Mouse (Mus musculus) gastrocnemius, adult 18-20 months (tissue): Measurements from ENCODE around the gene Nprl3. TPM values are rescaled to one million over a fixed set of nuclear protein-coding genes. Genes with fewer than 3 reads are reported as not detected.

Source experiments
- DNase-seq: peaks from one replicate; pipeline ENCODE4 v3.0.0; 2021; ENCODE audit warnings: low spot score
- total RNA-seq, 2 experiments: library from RNA; stranded (reverse); gene quantifications; 2 replicates each; pipeline ENCODE4 v1.2.3; 2021

Nprl3 gene
- total RNA-seq, 2 experiments from 2014 or later = 20.1 to 27.4 TPM

DNA sequence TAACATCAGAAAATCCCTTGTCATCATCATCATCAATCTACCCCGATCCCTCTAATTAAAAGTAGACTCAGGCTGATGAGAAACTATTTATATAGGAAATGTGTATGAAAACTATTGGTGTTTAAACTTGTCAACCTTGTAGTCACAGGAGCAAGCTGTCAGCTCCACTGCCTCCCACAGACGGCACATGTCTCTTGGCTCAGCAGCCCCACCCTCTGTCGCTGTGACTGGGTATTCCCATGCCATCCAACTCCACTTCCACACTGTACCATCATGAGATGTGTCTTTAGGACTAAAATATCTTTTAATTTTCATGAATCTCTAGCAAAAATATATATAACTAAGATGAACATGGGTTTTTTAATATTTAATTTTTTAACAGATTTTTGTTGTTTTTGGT lies 19.2 kb downstream of the Nprl3 start:
- no peak for DNase-seq

DNA sequence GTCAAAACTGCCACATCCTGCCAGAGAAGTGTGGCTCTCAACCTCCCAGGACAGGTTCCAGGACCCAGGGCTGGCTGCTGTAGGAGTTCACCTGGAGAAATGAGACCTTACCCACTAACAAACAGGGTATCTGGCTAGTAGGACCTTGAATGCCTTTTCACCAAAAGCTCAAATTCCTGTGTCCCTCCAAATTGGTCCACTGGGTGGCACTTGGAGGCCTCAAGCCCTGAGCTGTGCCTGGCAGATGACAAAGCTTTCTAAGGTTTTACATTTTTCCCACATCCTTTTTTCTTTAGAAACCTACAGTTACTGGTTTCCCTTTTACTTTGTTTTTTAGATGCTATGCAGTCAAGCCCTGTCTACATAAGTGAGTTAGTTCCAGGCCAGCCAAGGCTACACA lies 20.4 kb downstream of the Nprl3 start:
- DNase-seq = no peak

DNA sequence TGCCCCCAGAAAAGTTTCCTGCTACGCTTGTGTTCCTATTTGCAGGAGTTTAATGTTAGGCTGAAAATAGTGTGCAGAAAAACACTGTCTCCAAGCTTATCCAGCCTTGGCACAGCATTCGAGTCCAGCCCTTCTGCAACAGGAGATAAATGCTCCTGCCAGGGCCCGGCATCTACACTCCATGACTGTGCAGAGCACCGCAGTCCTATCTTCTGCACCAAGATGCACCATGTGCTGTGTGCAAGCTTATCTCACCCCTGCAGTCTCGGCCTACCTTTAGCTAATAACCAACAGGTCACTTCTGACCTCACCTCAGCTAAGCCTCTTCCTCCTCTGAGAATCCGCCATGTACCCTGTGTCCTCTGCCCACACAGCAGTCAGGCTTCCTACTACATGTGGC lies 21.9 kb downstream of the Nprl3 start:
- DNase-seq = no peak

DNA sequence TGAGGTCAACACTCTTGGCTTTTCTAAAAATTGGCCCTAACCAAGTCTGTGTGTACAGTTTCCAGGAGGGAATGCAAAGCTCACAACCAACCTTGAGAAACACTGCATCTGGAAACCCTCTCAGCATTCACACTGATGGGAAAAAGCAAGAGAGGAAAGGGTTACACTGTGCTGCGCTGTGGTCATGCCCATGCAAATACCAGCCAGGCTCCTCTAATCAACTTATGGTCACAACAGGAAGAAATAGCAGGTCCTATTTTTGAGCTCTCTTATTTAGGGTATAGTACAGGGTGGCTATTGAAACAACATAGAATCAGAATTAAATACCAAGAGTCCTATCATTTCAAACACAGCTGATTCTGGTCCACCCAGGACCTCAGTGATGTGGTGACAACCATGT lies 22.9 kb downstream of the Nprl3 start:
- no peak for DNase-seq

DNA sequence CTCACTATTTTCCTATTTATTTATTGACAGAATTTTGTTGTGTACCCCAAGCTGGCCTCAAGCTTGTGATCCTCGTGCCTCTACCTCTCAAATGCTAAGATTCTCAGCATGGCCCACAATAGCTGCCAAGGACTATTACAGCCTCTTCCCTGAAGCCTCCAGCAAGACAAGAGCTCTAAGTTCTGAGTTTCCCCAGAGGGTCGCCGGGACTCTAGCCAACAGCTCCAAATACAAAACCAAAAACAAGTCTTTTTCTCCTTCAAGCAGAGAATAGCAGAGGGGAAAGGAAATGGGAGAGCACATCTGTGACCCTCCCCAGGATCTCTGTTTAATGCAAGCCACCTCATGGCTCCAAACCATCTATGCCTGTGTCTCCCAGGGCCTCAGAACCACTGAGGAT lies 23.4 kb downstream of the Nprl3 start:
- peak; percentile 56 for DNase-seq

DNA sequence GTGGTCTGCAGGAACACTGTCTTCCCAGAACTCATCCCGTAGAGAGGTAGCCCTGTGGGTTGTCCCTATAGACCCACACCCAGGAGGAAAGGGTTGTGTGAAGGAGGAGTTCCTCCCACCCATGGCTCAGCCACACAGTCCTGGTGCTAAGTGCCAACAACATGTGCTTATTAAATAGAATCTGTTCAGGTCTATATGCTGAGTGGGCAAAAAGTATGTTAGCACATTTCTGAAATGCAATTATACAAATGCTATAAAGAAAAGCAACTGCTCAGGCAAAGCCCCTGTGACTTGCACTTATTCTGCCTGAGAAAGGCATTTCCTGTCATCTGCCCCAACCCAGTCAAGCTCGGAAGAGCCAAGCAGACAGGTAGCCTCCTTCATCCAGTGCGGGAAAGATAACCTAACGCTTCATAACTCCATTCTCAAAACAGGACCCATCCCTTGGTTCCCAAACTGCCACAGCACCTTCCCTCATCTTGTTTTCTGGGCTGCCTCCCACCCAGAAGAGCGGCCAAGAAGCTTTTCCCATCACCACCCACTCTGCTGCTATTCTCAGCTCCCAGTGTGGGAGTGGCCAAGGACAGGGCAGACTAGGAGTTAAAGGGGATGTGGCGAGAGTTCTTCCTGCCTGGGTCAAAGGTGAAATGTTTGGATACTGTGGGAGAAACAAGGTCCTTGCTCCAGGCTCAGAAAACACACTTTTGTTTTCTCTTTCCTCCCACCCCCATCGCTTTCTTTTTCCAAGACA lies 24.1 kb downstream of the Nprl3 start:
- DNase-seq = no peak

DNA sequence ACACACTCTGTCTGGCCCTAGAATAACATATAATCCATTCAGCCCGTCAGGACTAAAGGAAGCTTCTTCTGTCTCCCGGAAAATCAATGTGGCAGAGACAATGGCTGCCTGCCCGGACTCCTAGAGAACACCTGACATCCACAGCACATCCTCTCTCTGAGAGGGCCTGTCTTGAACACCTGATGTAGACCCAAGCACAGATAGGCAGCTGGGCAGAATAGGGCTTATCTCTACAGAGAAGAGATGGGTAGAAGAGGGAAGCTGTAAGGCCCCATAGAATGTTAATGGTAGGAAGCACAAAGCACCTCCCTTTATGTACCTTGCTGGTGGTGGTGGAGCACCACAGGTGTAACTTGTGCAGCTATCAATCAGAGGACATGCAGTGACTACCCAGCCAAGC lies 25.3 kb downstream of the Nprl3 start:
- no peak for DNase-seq

DNA sequence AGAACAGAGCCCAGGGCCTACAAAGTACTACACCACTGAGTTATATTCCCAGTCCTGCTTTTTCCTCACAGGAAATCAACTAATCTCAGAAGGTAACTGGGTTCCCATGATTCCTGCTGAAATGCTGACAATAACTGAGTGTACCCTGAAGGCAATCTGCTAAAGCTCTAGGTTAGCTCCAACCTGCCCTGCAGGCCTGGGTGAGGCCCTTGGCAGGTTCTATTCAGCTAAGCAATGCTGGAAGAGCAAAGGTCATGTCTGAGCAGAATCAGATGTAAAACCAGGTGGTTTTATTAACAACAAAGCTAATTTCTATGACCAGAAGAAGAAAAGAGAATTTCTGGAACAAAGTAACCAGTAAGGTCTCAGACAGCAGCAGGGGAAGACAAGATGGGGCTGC lies 26.1 kb downstream of the Nprl3 start:
- no peak for DNase-seq

DNA sequence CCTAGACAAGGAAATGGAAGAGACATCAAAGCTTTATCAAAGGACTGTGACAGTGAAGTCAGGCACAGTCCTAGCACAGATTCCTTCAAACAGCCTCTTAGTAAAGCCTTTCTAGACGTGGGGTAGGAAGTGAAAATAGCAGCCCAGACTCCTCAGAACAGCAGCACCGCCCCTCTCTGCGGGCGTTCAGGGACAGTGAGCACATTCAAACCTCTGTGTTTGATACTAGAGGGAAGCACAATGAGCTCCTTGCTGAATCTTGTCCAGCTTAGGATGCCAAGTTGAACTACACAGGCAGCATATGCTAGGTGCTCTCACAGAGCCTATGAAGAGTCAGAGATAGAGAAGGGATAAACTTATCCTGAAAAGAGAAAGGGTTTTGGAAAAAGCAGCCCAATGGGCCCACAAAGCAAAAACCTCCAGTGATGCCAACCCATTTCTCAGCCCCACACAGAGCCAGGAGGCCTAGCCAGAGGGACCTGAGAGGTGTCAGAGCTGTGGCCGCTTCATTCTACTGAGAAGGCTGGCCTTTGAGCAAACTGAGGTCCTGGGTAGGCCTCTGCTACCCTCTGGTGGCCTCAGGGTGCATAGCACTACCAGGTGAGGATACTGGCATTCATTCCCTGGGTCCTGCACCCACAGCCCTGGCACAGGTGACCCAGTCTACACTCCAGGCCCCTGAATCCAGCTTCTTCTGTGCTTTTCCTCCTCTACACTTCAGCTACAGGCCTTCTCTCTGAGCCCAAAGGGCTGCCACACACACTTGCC lies 29.2 kb downstream of the Nprl3 start:
- DNase-seq = peak; percentile 67

DNA sequence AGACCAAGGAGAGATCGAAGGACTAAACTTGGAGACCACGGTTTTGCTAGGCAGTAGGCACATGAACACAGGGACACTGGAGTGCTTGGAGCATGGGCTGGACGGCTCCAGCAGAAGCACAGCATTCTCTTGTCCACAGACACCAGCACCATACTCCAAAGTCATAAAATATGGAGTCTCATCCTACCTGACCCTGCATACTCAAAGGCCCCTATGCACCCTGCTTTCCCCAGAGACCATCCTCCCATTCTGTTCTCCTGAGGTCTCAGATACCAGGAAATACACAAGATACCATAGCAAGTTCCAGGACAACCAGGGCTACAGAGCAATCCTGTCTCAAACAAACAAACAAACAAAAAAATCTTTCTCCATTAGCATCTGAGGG lies 30.1 kb downstream of the Nprl3 start:
- DNase-seq = no peak

DNA sequence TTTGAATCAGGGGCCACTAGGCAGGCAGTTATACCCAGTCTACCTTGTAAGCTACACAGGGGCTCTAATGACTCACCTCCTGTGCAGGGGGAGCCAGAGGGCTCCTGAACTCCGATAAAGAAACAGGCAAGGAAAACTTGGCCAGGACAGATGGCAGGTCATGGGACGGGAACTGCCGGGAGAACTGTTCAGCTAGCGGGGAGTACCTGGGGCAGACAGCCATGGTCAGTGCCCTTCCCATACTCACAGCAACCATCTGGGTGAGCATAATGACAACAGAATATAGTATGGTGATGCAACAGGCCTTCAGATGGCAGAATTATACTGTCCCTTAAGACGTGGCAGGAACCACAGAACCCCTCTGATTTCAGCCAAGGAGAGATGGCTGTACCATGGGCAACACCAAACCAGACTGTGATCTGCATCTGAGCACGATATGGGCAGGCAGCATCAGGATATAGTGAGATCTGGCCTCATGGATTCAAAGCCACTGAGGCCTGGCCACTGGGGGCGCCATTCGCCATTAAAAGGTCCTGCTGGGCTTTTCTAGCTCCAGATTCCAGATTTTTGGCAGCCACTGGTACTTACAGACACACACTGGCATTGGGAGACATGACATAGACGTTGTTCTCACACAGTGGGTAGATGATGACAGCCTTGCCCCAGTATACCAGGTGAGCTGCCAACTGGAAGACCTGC lies 30.6 kb downstream of the Nprl3 start:
- DNase-seq = peak; percentile 48

DNA sequence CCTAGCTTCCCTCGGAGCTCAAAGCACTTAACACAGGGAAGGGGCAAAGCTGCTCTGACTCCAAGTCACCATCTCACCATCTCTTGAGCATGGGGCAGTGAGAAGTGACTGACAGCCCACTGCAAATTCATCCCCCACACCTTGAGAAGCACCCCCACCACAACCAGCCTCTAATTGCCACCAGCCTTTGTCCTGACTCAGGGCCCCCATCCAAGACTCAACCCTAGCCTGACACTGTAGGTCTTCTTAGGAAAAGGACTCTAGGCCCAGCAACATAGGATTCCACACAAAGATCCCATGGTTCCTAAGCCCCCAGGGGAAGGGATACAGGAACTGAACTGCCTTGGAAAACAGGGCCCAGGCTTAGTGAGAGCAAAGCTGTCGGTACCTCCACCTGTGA lies 31.4 kb downstream of the Nprl3 start:
- DNase-seq = no peak

DNA sequence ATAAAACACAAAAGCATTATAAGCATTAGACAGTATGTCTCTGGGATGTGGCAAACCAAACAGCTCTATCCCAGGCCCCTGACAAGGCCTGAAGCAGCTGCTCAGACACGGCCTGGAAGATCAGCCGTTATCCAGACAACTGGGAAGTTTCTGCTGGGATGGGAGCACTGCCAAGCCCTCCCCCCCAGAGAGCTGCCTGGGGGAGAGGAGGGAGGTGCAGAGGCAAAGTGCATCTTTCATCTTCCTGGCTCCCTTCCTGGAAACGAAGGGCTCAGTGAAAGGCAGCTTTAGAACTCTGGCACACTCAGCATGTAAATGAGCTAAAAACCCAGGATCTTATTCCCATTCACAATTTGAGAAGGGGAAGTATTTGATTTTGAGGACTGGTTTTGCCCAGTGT lies 31.9 kb downstream of the Nprl3 start:
- peak; percentile 67 for DNase-seq

DNA sequence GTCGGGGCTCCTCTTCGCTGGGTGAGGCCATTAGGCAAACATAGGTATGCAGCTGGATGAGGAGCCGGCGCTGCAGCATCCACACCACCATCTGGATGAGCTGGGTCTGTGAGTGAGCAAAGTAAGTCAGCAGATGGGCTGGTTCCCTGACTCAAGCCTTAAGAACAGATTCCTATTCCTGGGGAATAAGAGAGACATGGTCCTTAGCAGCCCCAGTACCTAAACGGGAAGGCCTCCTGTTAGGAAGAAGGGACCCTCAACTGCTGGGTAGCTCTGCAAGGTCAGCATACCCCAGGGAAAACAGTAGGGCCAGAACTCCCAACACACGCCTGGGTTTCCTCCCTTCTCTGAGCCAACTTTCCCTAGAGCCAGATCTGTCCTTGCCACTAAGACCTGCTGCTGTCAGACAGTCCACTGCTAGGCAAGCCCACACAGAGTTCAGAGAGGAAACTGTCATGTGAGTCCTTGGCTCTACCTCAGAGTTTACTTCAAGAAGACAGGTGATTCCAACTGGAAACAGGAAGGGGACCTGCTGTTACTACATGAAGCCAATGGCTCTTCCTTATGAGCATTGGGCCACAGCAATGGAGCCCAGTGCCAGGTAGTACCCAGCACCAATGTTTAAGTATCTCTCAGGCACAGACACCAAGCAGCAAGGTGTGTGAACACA lies 32.6 kb downstream of the Nprl3 start:
- DNase-seq = no peak

DNA sequence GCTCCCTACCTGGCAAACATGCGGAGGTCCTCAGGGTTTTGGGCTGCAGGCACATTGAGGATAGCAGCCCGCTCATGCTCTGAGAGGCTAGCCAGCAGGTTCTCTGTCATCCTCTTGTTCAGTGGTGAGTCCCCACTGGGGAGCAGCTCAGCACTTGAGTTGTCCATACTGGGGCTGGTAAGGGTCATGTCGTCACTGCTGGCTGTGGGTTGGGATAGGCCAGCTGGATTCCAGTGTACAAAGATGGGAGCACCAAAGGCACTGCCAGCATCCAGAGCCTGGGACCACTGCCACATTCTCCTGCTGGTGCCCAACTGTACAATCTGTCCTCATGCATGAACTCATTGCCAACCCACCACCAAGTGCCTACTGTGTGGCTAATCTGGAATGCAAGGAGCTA lies 33.6 kb downstream of the Nprl3 start:
- DNase-seq = no peak

DNA sequence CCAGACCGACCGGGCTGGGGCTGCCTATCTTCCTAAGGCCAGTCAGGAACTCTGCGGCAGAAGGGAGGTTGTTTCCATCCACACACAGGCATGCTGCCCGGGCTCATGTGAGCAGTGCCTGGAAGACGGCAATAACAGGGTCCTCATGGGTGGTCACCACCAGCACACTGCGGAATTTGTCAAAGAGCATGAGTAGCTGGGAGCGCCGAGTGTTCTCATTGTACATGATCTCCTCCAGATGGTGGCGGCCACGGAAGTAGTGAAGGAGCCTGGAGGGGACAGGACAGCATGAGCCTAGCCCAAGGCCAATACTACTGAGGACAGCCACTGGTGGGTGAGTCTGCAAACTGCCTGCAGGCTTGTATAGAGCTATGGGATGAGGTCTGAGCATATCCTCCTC lies 34.7 kb downstream of the Nprl3 start:
- DNase-seq = no peak

DNA sequence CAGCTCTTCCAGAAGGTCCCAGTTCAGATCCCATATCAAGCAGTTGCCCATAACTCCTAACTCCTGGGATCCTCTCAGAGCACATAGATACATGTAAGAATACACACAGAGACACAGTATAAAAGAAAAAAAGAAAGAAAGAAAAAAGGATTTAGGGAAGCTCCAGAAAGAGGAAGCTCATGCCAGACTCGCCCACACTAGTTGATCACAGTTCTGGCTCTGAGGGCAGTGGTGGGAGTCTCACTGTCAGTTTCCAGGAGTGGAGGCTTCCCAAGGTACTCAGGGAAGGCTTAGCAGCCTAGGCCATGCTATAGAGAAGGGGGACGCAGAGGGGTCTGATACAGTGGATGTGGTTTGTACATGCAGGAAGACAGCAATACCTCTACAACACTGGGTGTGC lies 36.4 kb downstream of the Nprl3 start:
- no peak for DNase-seq

DNA sequence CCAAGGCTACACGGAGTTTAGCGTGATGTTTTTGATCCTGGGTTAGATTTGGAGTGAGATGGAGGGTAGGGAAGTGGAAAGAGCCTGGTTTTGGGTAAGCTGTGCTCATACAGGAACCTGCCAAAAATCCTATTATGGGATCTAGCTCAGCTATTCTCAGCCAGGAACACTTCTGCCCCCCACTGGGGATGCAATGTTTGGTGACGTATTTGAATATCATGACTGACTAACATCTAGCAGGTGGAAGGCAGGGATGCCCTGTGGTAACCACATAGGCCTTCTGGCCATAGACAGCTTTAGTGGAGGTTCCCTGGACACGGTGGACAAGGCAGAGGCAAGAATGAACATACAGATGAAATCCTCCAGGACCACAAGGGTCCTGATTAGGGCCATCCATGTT lies 37.3 kb downstream of the Nprl3 start:
- DNase-seq = no peak

DNA sequence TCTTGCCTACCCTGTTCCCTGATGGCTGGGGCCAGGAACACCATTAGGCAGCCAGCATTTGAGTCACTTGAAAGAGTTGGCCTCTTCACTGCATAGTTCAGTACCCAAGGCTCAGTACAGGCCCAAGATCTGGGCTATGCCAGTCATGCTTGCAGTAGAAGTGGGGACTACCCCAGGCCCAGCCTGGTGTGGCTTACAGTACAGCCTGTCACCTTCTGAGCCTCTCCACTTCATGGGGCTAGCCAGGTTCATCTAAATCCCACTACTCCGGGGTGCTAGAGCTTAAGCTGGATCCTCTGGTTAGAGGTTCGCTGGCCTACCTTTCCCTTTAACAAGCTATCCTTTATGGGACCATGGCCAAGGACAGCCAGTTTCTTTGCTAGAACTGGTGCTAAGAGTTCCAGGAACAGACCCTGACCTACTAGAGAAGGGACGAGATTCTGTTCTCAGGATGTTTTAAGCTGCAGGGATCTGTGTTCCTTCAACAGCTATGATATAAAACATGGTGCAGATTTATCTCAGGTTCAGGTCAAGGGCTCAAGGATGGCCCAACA lies 39.1 kb downstream of the Nprl3 start:
- no peak for DNase-seq

DNA sequence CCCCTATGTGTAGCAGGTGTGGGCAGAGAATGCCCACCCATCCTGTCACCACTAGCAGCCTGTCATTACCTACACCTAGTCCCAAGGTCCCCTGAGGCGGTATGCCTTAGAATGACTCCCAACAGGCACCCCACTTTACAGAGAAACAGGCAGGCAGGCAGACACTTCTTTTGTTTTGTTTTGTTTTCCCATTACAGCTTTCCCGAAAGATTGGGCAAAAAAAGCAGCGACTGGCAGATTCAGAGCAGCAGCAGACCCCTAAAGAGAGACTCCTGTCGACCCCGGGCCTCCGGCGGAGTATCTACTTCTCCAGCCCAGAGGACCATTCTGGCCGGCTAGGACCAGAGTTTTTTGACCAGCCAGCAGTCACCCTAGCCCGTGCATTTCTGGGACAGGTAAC lies 40.0 kb downstream of the Nprl3 start:
- no peak for DNase-seq

DNA sequence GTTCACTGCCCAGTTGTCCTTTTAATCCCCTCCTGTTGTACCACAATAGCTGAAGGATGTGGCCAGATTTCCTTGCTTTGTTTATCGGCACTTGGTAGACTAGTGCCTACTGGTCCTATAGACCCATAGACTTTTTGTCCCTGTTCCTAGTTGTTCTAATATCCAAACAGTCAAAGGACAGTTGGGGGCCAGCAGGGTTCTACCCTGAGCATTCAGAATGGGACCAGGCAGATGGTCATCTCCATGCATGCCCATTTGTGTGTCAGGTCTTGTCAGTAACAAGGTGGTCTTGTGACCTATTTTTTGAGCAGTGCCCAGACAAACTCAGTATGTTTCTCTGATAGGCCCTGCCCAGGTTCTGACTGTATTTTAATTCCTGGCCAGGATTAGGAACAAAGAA lies 40.5 kb downstream of the Nprl3 start:
- DNase-seq = no peak
